Mouse (Mus musculus) adrenal gland, adult 18-20 months (tissue): ENCODE measurements at regions not wholly inside any gene's neighbourhood (a gene's known extent, or its start where the extent isn't known, plus 50 kb on each side); places are given as distances from the start of the nearest gene placed in this dataset.

ENCODE experiments used
- DNase-seq, 2 experiments: peaks; one replicate each; pipeline ENCODE4 v3.0.0; 2021 to 2022; ENCODE audit warnings: low spot score in 2 of 2

DNA sequence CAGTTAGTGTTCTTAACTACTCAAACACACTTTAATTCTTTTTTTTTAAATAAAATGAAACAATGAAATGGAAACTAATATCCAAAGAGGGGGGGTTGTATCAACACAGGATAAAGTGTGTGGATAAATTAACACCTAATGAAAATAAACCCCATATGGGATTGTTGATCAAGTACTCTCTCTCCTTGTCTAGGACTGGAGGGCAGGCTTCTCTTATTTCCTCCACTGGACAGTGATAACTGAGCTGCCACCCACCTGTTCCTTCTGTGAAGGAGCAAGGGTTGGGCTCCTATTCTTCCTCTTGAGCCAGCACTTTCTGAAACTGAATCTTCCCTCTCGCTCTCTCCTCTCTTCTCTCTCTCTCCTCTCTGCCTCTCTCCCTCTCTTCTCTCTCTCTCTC, 716.5 kb downstream of the Epm2a start:
- DNase-seq, result no peak

DNA sequence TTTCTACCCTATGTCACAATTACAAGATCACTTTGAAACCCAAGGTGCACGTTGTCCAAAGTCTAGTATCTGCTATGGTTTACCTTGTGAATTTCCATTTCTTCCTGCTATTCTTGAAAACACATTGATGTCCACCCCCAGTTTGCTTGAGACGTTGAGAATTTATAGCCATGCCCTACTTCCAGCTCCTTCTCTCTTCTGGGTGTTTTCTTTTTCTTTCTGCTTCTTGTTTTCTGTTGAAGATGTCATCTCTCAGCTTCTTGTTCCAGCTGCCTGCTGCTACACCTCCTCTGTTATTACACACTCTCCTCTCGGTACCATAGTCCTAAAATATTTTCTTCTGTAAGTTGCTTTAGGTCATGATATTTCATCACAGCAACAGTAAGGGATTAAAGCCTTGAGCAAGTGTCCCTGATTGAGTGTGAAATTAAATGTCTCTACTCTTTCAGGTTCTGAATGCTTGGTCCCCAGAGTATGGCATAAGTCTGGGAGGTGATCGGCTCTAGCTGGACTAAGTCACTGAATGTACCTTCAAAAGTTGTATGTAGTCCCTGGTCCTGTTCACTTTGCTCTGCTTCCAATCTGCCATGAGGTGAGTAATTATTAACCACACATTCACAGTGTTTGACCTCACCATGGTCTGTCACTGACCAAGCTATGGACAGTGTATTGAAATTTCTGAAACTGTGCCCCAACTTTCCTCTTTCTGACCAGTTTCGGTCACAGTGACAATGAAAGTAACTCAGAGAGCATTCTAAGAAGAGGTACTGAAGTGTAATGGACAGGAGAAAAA, 718.1 kb downstream of the Epm2a start:
- DNase-seq, result no peak

- DNase-seq, result no peak
Measured at GRCm38 (mm10) chr10:12062302-12062701, 719.1 kb downstream of the Epm2a start.

- DNase-seq, result no peak
Measured at GRCm38 (mm10) chr10:12083961-12084360, 740.8 kb downstream of the Epm2a start.

- DNase-seq, result no peak
Measured at GRCm38 (mm10) chr10:12092521-12092920, 749.3 kb downstream of the Epm2a start.

DNA sequence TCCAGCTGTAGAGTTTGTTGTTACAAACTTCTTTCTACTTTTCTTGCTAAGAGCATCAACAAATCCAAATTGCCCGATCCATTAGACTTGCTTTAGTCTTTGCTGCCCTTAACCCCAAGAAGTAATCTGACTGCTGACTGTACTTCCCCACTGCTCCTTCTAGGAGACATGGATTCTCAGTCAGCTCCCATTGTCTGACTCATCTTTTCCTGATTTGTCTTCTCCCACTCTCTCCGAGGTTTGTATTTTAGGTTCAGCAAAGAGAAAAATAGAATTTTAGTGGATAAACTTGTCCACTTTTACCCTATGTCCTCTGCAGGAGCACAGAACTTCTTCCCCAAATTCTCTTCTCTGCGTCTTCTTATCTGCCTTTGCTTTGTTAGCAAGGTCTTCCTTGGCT, 753.5 kb downstream of the Epm2a start:
- DNase-seq, result no peak

DNA sequence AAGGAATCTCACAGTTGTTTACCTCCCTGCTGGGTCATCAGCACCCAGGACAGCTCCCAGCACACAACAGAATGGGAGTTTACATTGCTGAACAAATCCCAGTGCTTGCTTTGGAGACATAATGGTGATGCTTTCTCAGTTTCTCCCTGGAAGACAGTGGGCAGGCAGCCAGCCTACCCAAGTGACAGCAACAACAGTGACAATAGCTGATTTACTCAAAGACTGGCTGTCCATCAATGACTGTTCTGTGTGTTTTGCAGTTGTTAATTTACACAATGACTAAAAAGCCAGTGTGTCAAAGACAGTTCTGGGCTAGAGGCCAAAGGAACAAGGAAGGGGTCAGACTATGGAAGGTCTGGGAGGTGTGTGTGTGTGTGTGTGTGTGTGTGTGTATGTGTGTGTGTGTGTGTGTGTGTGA, 762.2 kb downstream of the Utrn start:
- peak; percentile 4 to 22 for DNase-seq

DNA sequence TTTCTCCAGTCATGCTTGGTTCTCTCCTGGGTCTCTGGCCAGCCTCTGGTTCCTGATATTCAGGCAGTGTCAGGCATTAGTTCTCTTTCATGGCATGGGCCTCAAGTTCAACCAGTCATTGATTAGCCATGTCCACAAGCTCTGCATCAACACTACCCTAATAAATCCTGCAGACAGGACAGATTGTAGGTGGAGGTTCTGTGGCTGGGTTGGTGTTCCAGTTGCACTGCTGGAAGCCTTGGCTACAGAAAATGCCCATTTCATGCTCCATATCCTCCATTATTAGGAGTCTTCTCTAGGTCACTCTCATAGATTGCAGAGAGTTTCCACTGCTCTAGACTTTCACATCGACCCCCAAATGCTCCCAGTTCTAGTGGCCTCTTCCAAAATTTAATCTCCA, 757.4 kb downstream of the Utrn start:
- no peak for DNase-seq

DNA sequence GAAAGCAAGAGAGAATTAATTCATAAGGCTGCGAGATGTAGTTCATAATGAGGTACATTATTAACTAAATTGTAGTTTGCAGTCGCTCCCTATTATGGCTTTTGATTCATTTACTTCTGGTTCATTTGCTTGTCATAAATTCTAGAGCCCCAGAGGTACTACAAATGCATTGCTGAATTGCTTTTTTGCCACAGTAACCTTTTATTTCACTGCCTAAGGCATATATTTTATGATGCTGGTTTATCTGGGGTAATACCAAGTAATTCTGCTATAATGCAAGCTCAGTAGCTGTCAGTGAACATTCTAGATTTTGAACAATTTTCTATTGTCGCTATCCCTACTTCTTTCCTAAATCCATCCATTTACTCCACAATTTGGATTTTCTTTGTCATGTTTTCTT, 753.4 kb downstream of the Utrn start:
- no peak for DNase-seq

- DNase-seq, result no peak
Measured at GRCm38 (mm10) chr10:12116662-12117303, 752.4 kb downstream of the Utrn start.

DNA sequence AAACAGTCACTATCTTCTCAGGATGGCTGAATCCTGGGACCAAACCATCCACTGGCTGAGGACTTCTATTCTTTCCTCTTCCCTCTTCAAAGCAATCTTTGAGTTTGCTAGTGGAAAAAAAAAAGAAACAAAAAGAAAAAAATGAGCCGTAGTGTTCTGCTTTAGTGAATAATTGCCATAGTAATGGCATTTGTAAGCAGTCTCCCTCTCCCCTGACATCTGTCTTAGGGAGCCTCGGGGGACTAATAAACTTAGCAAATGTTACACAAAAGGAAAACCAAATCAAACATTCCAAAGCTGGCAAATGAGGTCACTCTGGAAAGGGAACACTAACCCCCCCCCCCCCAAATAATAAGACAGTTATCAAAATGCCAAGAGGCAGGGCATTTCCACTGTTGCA, 744.9 kb downstream of the Utrn start:
- DNase-seq, result no peak

DNA sequence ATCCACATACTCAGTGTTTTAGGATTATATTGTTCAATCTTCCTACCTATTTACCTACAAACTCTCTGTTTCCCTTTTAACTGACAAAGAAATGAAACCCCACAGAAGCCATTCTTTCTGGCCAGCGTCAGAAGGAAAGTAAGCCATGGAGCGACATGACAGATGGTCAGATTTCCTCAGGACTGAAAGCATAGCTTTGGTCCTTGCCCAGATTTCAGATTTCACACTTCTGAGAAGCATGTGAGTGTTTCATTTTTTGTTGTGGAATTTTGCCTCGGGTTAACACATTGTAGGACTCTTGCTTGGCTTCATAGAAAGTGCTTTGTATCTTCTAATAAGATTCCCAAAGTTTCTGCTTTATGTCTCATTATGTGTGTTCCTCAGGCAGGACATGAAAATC, 739.7 kb downstream of the Utrn start:
- no peak for DNase-seq

- DNase-seq, result no peak
Measured at GRCm38 (mm10) chr10:12144691-12145090, 724.5 kb downstream of the Utrn start.

GRCm38 (mm10) chr10:12146942-12147537, 722.1 kb downstream of the Utrn start:
- no peak for DNase-seq

DNA sequence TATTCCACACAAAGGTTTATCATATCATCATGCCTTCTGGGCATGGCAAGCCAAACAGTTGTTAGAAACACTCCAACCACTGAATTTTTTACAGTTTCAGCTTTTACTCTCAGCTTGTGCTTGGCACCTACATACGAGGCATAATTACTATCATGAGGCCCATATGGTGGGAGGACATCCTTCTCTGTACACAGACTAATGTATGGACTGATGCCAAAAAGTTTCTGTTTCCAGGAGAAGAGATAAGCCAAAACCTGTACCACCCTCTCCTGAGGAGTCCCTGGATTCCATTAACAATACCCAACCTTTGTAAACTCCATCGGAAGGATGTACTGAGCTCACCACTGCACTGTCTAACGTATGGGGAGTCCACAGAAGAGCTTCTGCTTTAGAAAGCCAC, 698.9 kb downstream of the Utrn start:
- no peak for DNase-seq

DNA sequence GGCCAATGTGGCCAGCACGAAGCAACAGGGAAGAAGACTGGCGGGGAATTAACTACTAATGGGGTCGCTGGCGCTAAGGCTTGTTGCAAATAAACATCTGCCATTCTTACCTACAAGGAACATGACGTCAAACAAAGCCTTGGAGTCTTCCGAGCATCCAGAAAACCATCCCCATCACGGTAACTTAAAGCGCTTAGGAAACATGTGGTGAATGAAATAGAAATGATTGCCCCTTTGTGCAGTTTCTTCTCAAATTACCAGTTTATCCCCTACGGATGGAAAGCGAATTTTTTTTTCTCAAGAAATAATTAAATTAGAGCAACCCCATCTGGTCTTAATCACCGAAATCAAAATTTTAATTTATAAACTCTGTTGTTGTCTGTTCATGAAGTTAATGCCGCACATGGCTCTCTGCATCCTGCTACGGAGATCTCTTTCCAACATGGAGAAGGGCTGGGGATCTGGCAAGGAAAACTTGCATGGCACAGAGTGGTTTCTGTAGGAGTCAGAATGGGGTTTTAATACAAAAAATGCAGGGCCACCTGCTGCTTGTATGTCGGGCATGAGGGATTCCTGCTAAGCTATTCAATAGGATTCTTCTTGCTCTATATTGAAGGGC, 694.9 kb downstream of the Utrn start:
- DNase-seq, result no peak

GRCm38 (mm10) chr10:12175141-12175540, 694.0 kb downstream of the Utrn start:
- DNase-seq, result no peak

- DNase-seq, result no peak
Measured at GRCm38 (mm10) chr10:12177482-12177881, 691.7 kb downstream of the Utrn start.

GRCm38 (mm10) chr10:12180965-12181364, 688.2 kb downstream of the Utrn start:
- no peak for DNase-seq

DNA sequence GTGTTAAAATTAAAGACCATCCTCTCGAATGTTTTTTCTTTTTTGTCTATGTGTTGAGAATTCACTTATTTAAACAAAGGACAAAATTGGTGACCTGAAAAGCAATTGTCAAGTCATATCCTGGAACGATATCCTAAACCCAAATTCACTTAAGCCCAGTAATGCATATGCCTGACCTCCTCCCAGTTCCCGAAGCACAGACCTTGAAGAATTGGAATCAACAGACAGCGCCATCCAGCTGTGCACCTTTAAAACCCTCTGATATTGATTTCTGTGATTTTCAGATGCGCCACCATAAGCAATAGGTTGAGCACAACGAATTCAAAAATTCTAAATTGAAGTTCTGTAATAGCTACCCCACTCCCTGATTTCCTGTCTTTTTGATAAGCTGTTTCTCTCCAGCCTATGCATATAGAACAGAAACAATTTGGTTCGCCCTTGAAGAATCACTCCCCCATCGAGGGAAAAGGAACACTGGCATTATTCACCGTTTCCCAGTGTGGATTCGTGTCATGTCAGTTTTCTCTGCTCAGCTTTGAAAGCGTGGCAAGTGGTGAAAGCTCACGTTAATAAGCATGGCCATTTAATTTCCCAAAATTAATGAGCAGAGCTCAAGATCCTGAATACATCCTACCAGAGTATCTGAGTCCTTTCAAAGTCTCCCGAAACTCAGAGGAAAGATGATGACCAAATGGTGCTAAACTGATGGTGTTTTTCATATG, 682.1 kb downstream of the Utrn start:
- no peak for DNase-seq

DNA sequence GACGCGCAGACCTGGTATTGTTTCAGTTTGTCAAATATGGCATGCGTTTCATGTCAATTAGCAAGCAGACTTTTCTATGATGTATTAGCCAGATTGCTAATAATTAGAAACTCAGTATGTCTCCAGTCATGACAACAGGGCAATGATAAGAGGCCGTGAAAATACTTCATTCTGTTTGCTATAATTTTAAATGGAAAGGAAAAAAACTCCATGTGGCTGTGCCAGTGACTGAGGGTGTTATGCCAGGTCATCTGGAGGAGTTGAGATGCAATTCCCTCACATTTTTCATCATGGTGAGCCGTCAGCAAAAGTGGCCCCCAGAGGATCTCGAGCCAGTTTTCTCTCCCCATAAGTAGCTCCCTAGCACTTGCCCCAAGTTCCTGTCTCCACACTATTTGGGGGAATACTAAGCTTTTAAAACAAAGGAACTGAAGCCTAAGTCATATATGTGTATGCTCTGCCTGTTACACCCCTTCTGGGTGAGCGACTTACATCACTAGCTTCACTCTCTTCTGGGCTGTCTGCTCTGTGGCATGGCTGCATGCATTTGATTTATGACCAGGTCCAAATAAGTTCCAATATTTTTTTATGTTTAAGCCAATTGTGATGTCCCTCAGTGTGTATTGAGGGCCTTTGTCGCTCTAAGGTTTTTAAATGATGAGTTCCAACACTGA, 681.4 kb downstream of the Utrn start:
- no peak for DNase-seq
